Mouse (Mus musculus) kidney, adult 2 months (tissue): Measurements from ENCODE around the gene Rad51b.

ENCODE experiments used
- CTCF ChIP-seq: fragments of 200-500 bp; conservative IDR thresholded peaks from 2 replicates; pipeline ENCODE4 v1.5.1; 2011; ENCODE audit warnings: low read depth, mild to moderate bottlenecking, control low read depth, low read length, moderate library complexity, mixed read lengths; ENCODE audit not compliant: insufficient read depth, insufficient read length
- POLR2A ChIP-seq: fragments of 200-500 bp; IDR thresholded peaks from one replicate; pipeline ENCODE4 v1.6.1; 2011; ENCODE audit warnings: low read depth, low read length, control low read depth

GRCm38 (mm10) chr12:79501877-79502276 lies 204.8 kb downstream of the Rad51b start:
- TF ChIP-seq POLR2A (no peak), CTCF (no peak)
